Mouse (Mus musculus) hindbrain, postnatal 0 days (tissue): ENCODE results near the gene Fam71b. TPM values are rescaled to one million over a fixed set of nuclear protein-coding genes. Genes with fewer than 3 reads are reported as not detected.

ENCODE experiments used
- ATAC-seq: fragments of 200-750 bp; cut with Nextera tagmentation; 2 replicates; pipeline ENCODE4 v1.8.0; 2017; ENCODE audit warnings: mild to moderate bottlenecking, moderate TSS enrichment, moderate library complexity
- DNase-seq: peaks from one replicate; pipeline ENCODE4 v3.0.0-alpha.2; 2015; ENCODE audit warnings: low spot score
- H3K27ac ChIP-seq: fragments of 300-500 bp; sonication (generic); 2 replicates; pipeline ENCODE4 v1.5.1; 2014; ENCODE audit warnings: mild to moderate bottlenecking
- H3K27me3 ChIP-seq: fragments of 300-500 bp; sonication (generic); 2 replicates; pipeline ENCODE4 v1.6.1; 2014; ENCODE audit warnings: low read length, mixed read lengths; ENCODE audit not compliant: insufficient read depth
- H3K36me3 ChIP-seq: fragments of 300-500 bp; sonication (generic); 2 replicates; pipeline ENCODE4 v1.6.1; 2014; ENCODE audit warnings: low read length, mixed read lengths; ENCODE audit not compliant: insufficient read depth
- H3K4me1 ChIP-seq: fragments of 300-500 bp; sonication (generic); 2 replicates; pipeline ENCODE4 v1.6.1; 2014; ENCODE audit warnings: antibody characterized with exemption, low read length, mixed read lengths; ENCODE audit not compliant: insufficient read depth
- H3K4me2 ChIP-seq: fragments of 300-500 bp; sonication (generic); 2 replicates; pipeline ENCODE4 v1.6.1; 2014; ENCODE audit warnings: low read depth, mild to moderate bottlenecking, low read length, moderate library complexity, mixed read lengths
- H3K4me3 ChIP-seq: fragments of 300-500 bp; sonication (generic); 2 replicates; pipeline ENCODE4 v1.5.1; 2014; ENCODE audit warnings: low read length
- H3K9ac ChIP-seq: fragments of 300-500 bp; sonication (generic); replicated peaks from 2 replicates; pipeline ENCODE4 v1.6.1; 2014; ENCODE audit warnings: mild to moderate bottlenecking, low read length, moderate library complexity, mixed read lengths
- H3K9me3 ChIP-seq: fragments of 300-500 bp; sonication (generic); 2 replicates; pipeline ENCODE4 v1.6.1; 2016; ENCODE audit warnings: low read length, mixed read lengths
- CTCF ChIP-seq: IDR thresholded peaks from 2 replicates; pipeline ENCODE4 v1.5.1; 2016; ENCODE audit warnings: antibody characterized with exemption, control low read depth, low read depth
- WGBS: fragments of 180-500 bp; shearing (Covaris S2); extraction: QIAGEN DNeasy Blood & Tissue Kit; methylation state at CpG from one replicate; pipeline ENCODE4 v1.1.7; 2014; 5-methylcytosine and 5-hydroxymethylcytosine counted together
- polyA plus RNA-seq: library from polyadenylated mRNA; unstranded; fragments of >200 nt; fragmentation: Nextera tagmentation; extraction: Ambion mirVana; gene quantifications from 2 replicates; pipeline ENCODE4 v1.2.1, GENCODE M21; 2015
- total RNA-seq: library from RNA; depleted of rRNA; stranded (reverse); fragments of >200 nt; gene quantifications from 2 replicates; pipeline ENCODE4 v1.2.3, GENCODE M21; 2014

Fam71b gene
- total and polyA plus RNA-seq, 2 experiments from 2014 or later, result not detected

- Histone ChIP-seq H3K9ac (no peak overlapping the region), H3K36me3 (no peaks in the 10 kb centered on the region), H3K27me3 (no peaks in the 10 kb centered on the region), H3K4me1 (no peaks in the 10 kb centered on the region), H3K27ac (no peak overlapping the region), H3K4me3 (no peak overlapping the region), H3K4me2 (no peak overlapping the region), H3K9me3 (no peaks in the 10 kb centered on the region)
- 86% methylated on average over 4 of the region's 4 CpGs for WGBS
- TF ChIP-seq CTCF, result no peak
- no peak for DNase-seq
- ATAC-seq, result no peak
Observed at GRCm38 (mm10) chr11:46393413-46393812, 2.9 kb upstream of the Fam71b start.

DNA sequence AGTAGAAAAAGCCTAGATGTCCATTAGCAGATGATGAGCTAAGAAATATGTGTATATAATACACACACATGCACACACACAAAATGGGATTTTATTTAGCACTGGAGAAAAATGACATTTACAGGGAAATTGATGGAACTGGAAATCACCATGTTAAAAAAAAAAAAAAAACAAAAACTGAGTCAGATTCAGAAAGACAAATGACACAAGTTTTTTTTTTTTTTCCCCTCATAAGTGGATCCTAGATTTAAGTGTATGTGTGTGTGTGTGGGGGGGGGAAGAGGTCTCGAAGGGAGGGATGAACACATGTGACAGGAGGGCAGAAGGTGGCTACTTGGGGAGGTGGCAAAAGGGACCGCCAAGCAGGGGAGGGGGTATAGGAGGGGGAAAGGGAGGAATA, 1.3 kb upstream of the Fam71b start:
- no peak for TF ChIP-seq CTCF
- no peaks in the 10 kb centered on the region for H3K27me3 ChIP-seq
- DNase-seq (no peak), ATAC-seq (no peak)
- H3K4me3 ChIP-seq, result no peak overlapping the region
- H3K9ac ChIP-seq, result no peak overlapping the region
- H3K9me3 ChIP-seq, result no peaks in the 10 kb centered on the region
- no peak overlapping the region for H3K4me2 ChIP-seq
- WGBS, result 83% methylated on average over 2 of the region's 2 CpGs
- no peaks in the 10 kb centered on the region for H3K4me1 ChIP-seq
- H3K27ac ChIP-seq, result no peak overlapping the region
- no peaks in the 10 kb centered on the region for H3K36me3 ChIP-seq

DNA sequence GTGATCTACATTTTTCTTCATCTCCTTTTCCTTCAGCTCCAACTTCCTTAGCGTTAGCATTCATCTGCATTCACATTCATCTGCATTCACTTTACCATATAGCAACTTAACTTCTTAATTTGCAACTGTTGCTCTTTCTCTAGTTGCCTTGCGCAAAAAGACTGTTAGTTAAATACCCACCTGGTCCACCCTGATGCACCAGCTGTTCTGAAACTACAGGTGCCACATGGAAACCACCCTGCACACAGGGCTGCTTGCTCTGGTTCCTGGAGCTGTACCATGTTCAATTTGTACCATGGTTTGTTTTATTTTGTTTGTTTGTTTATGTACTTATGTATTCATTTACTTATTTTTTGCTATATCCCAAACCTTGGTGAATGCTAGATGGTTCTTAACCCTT, 661 bp upstream of the Fam71b start:
- no peak for TF ChIP-seq CTCF
- no peak for DNase-seq
- Histone ChIP-seq H3K4me2 (no peak overlapping the region), H3K27me3 (no peaks in the 10 kb centered on the region), H3K4me3 (no peak overlapping the region), H3K9ac (no peak overlapping the region), H3K27ac (no peak overlapping the region), H3K36me3 (no peaks in the 10 kb centered on the region), H3K4me1 (no peaks in the 10 kb centered on the region), H3K9me3 (no peaks in the 10 kb centered on the region)
- ATAC-seq, result no peak
- 93% methylated on average over 2 of the region's 2 CpGs for WGBS

GRCm38 (mm10) chr11:46396860-46397179, 461 bp downstream of the Fam71b start:
- no peak overlapping the region for H3K4me2 ChIP-seq
- TF ChIP-seq CTCF, result no peak
- WGBS, result 89% methylated on average over 4 of the region's 4 CpGs

GRCm38 (mm10) chr11:46397900-46398299, 1.5 kb downstream of the Fam71b start:
- WGBS, result 63% methylated on average over 2 of the region's 2 CpGs
- Histone ChIP-seq H3K4me3 (no peak overlapping the region), H3K4me1 (no peaks in the 10 kb centered on the region), H3K4me2 (no peak overlapping the region), H3K9me3 (no peaks in the 10 kb centered on the region), H3K36me3 (no peaks in the 10 kb centered on the region), H3K27ac (no peak overlapping the region), H3K9ac (no peak overlapping the region), H3K27me3 (no peaks in the 10 kb centered on the region)
- TF ChIP-seq CTCF, result no peak
- DNase-seq (no peak), ATAC-seq (no peak)

More at GRCm38 (mm10) chr11:46396860-46397179, 461 bp downstream of the Fam71b start:
- ATAC-seq (no peak), DNase-seq (no peak)
- Histone ChIP-seq H3K9me3 (no peaks in the 10 kb centered on the region), H3K4me1 (no peaks in the 10 kb centered on the region), H3K4me3 (no peak overlapping the region), H3K27me3 (no peaks in the 10 kb centered on the region), H3K27ac (no peak overlapping the region), H3K9ac (no peak overlapping the region), H3K36me3 (no peaks in the 10 kb centered on the region)

DNA sequence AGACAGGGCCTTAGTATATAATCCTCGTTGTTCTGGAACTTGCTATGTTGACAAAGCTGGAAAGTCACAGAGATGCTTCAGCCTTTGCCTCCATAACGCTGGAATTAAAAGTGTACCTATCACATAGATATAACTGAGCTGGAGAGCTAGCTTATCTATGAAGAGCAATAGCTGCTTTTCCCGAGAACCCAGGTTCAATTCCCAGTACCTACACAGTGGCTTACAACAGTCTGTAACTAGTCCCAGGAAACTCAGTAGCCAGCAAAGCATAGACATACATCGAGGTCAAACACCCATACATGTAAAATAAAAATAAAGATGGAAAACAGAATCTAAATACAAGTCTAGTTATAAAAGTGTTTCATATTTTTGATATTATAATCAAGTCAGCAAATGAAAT, 2.1 kb downstream of the Fam71b start:
- Histone ChIP-seq H3K4me2 (no peak overlapping the region), H3K9ac (no peak overlapping the region), H3K9me3 (no peaks in the 10 kb centered on the region), H3K27me3 (no peaks in the 10 kb centered on the region), H3K36me3 (no peaks in the 10 kb centered on the region), H3K27ac (no peak overlapping the region), H3K4me1 (no peaks in the 10 kb centered on the region), H3K4me3 (no peak overlapping the region)
- DNase-seq (no peak), ATAC-seq (no peak)
- TF ChIP-seq CTCF, result no peak
- 86% methylated on average over 4 of the region's 4 CpGs for WGBS

GRCm38 (mm10) chr11:46398933-46399383, 2.6 kb downstream of the Fam71b start:
- 55% methylated on average over 5 of the region's 5 CpGs for WGBS
- no peak for TF ChIP-seq CTCF
- Histone ChIP-seq H3K4me3 (no peak overlapping the region), H3K27ac (no peak overlapping the region), H3K36me3 (no peaks in the 10 kb centered on the region), H3K4me2 (no peak overlapping the region), H3K27me3 (no peaks in the 10 kb centered on the region), H3K9ac (no peak overlapping the region), H3K4me1 (no peaks in the 10 kb centered on the region), H3K9me3 (no peaks in the 10 kb centered on the region)
- no peak for DNase-seq
- ATAC-seq, result no peak
